Mouse (Mus musculus): ENCODE results near the gene Cab39. TPM values are rescaled to one million over a fixed set of nuclear protein-coding genes. Genes with fewer than 3 reads are reported as not detected.

The Cab39 gene
- polyA plus RNA-seq, 1 experiment from 2014 or later = 25.4 TPM

DNA sequence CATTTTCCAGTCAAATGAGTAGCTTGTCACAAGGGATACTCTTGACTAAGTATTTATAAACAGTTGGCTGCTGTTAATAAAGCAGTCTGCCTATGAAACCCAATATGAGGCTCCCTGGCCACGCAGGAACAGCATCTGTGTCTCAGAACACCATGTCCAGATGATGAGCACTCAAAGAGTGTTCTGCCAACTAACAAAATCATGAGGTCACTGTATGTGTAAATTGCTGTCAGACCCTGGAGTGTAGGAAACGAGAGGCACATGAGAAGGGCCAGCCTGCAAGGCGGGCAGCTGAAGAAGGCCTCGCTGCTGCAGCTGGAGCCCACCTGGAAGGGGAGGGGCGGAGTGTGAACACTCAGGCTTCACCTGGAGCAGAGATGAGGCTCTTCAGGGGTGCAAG lies 33.9 kb downstream of the Cab39 start:
- H3K4me1 ChIP-seq (ENCODE audit: control insufficient read depth, insufficient read depth, low read length) = no peaks in the 10 kb centered on the region

DNA sequence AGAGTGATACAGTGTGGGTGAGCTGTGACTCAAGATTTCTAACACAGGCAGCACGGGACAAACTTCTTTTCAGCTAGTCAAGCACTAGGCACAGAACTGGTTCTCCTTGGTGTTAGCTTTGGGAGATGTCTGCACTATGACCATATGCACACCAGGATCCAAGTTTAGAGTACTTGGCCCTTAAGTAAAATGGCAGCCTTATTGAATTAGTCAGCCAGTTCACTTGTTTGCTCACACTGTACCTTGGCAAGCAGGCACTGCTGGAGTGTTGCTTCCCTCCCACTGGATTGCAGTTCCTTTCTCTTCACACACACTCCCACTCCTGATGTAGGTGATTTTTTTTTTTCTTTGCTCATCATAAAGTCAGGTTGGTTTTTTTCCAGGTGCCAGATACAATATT lies 35.8 kb downstream of the Cab39 start:
- no peaks in the 10 kb centered on the region for H3K27me3 ChIP-seq (ENCODE audit: control insufficient read depth, insufficient read depth, low read length)
- H3K9me3 ChIP-seq (replicated peaks; ENCODE audit: control insufficient read depth, low read length) = no peaks in the 10 kb centered on the region
- H3K9ac ChIP-seq (ENCODE audit: low read length) = no peak overlapping the region
- no peak overlapping the region for H3K27ac ChIP-seq (ENCODE audit: low read length)
- no peak overlapping the region for H3K4me2 ChIP-seq (ENCODE audit: low read depth, low read length)
- 95% methylated on average over 1 of the region's 1 CpGs for WGBS
- no peaks in the 10 kb centered on the region for H3K4me1 ChIP-seq (ENCODE audit: control insufficient read depth, insufficient read depth, low read length)
- H3K4me3 ChIP-seq (replicated peaks; ENCODE audit: low read length) = no peak overlapping the region
- no peaks in the 10 kb centered on the region for H3K36me3 ChIP-seq (ENCODE audit: control insufficient read depth, insufficient read depth, low read length)
- ATAC-seq (ENCODE audit: insufficient read depth, low FRiP score) = no peak

More for the DNA sequence above, 33.9 kb downstream of the Cab39 start:
- no peak overlapping the region for H3K4me3 ChIP-seq (replicated peaks; ENCODE audit: low read length)
- no peaks in the 10 kb centered on the region for H3K27me3 ChIP-seq (ENCODE audit: control insufficient read depth, insufficient read depth, low read length)
- no peaks in the 10 kb centered on the region for H3K9me3 ChIP-seq (replicated peaks; ENCODE audit: control insufficient read depth, low read length)
- no peak overlapping the region for H3K4me2 ChIP-seq (ENCODE audit: low read depth, low read length)
- no peak overlapping the region for H3K9ac ChIP-seq (ENCODE audit: low read length)
- 64% methylated on average over 5 of the region's 5 CpGs for WGBS
- peak; percentile 37; the same call in 1 of the 2 replicates for ATAC-seq (ENCODE audit: insufficient read depth, low FRiP score)
- no peaks in the 10 kb centered on the region; the same call in 1 of the 2 replicates for H3K36me3 ChIP-seq (ENCODE audit: control insufficient read depth, insufficient read depth, low read length)
- no peak overlapping the region for H3K27ac ChIP-seq (ENCODE audit: low read length)

DNA sequence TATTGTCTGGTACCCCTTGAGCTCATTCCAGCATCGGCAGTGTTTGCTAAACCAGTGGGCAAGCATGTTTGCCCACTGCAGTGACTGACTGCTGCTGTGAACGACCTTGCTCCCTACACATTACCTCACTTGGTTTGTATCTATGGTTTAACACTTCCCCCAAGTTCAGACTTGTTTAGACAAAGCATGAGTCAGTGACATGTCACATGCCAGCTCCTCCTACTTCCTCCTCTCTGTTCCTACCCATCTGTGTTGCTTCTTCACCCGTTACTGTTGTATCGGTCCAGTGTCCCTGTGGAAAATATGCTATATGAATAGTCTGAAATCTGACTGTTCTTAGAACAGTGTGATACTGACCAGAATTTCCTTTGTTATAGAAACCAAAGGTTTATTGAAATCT lies 44.8 kb downstream of the Cab39 start:
- H3K36me3 ChIP-seq (ENCODE audit: control insufficient read depth, insufficient read depth, low read length) = peaks cover 11% of the 10 kb centered on the region
- H3K4me3 ChIP-seq (replicated peaks; ENCODE audit: low read length) = no peak overlapping the region
- whole genome bisulfite sequencing = 26% methylated on average over 4 of the region's 4 CpGs
- no peak overlapping the region for H3K4me2 ChIP-seq (ENCODE audit: low read depth, low read length)
- H3K27me3 ChIP-seq (ENCODE audit: control insufficient read depth, insufficient read depth, low read length) = no peaks in the 10 kb centered on the region
- H3K9ac ChIP-seq (ENCODE audit: low read length) = no peak overlapping the region
- H3K27ac ChIP-seq (ENCODE audit: low read length) = peak overlapping the region; percentile 31
- no peaks in the 10 kb centered on the region for H3K9me3 ChIP-seq (replicated peaks; ENCODE audit: control insufficient read depth, low read length)
- ATAC-seq (ENCODE audit: insufficient read depth, low FRiP score) = peak; percentile 87
- H3K4me1 ChIP-seq (ENCODE audit: control insufficient read depth, insufficient read depth, low read length) = peaks cover 15% of the 10 kb centered on the region

DNA sequence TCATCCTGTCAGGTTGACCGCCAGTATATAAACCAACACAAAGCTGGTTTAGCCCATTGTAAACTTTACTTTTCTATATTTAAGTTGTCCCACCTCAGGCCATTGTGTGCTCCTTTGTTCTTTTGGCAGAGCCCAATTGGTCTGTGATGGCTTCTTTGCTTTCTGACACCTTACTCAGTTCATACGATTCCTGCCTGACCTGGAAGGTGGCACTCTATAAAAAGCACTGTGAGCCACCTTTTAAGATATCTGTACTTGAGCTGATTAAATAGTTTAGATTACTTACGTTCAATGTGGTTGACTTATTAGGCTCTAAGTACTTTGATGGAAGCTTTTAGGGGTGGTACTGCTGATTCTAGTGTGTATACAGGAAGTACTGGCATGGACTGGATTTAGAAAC lies 46.1 kb downstream of the Cab39 start:
- peaks cover 14% of the 10 kb centered on the region for H3K36me3 ChIP-seq (ENCODE audit: control insufficient read depth, insufficient read depth, low read length)
- H3K9me3 ChIP-seq (replicated peaks; ENCODE audit: control insufficient read depth, low read length) = no peaks in the 10 kb centered on the region
- H3K4me1 ChIP-seq (ENCODE audit: control insufficient read depth, insufficient read depth, low read length) = peaks cover 15% of the 10 kb centered on the region
- H3K4me3 ChIP-seq (replicated peaks; ENCODE audit: low read length) = no peak overlapping the region
- peak; percentile 39; the same call in 1 of the 2 replicates for ATAC-seq (ENCODE audit: insufficient read depth, low FRiP score)
- peak overlapping the region; percentile 40; the same call in 1 of the 2 replicates for H3K9ac ChIP-seq (ENCODE audit: low read length)
- H3K27me3 ChIP-seq (ENCODE audit: control insufficient read depth, insufficient read depth, low read length) = no peaks in the 10 kb centered on the region
- peak overlapping the region; percentile 31; the same call in 1 of the 2 replicates for H3K27ac ChIP-seq (ENCODE audit: low read length)
- 43% methylated on average over 3 of the region's 3 CpGs for WGBS
- 0 out of 2 replicates have a peak overlapping the region, but pooled peaks have one; percentile 7 for H3K4me2 ChIP-seq (ENCODE audit: low read depth, low read length)

DNA sequence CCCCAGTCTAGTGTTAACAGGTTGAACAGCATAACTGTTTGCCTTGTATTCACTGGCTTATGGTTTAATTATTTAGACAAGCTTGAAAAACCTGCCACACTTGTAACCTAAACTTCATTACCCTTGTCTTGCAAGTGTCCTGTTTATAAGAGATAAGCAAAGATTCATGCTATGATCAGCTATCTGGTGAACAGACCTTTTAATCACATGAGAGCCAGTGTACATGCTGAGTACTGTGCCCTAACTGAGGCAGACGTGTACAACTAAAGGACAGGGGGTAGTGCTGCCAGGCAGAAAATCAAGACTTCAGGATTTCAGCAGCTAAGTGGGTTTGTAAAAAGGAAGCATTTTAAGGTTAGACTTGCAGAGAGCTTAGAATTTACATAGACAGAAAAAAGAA lies 46.5 kb downstream of the Cab39 start:
- Histone ChIP-seq H3K27ac (ENCODE audit: low read length) (no peak overlapping the region), H3K4me2 (ENCODE audit: low read depth, low read length) (no peak overlapping the region), H3K4me3 (replicated peaks; ENCODE audit: low read length) (no peak overlapping the region), H3K27me3 (ENCODE audit: control insufficient read depth, insufficient read depth, low read length) (no peaks in the 10 kb centered on the region), H3K36me3 (ENCODE audit: control insufficient read depth, insufficient read depth, low read length) (peaks cover 14% of the 10 kb centered on the region), H3K4me1 (ENCODE audit: control insufficient read depth, insufficient read depth, low read length) (peaks cover 15% of the 10 kb centered on the region), H3K9ac (ENCODE audit: low read length) (no peak overlapping the region), H3K9me3 (replicated peaks; ENCODE audit: control insufficient read depth, low read length) (no peaks in the 10 kb centered on the region)
- ATAC-seq (ENCODE audit: insufficient read depth, low FRiP score) = no peak
- WGBS = 54% methylated on average over 1 of the region's 1 CpGs

DNA sequence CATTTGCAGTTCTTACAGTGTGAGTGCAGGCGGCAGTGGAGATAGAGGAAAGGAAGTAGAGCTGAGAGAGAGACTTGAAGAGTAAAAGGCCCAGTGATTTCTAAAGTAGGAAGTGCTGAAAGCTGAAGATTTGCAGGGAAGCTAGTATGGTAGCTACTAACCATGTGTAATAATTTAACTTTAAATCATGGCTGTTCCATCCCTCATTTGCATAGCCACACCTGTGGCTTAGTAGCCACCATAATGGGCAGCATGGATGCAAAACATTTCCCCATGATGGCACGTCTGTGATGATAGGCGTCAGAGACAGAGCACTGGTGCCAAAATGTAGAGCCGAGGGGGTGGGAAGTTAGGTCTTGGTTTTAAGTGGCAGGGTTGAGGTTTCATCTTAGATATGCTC lies 47.2 kb downstream of the Cab39 start:
- no peak for ATAC-seq (ENCODE audit: insufficient read depth, low FRiP score)
- Histone ChIP-seq H3K4me3 (replicated peaks; ENCODE audit: low read length) (no peak overlapping the region), H3K9me3 (replicated peaks; ENCODE audit: control insufficient read depth, low read length) (no peaks in the 10 kb centered on the region), H3K27me3 (ENCODE audit: control insufficient read depth, insufficient read depth, low read length) (no peaks in the 10 kb centered on the region), H3K27ac (ENCODE audit: low read length) (no peak overlapping the region), H3K9ac (ENCODE audit: low read length) (no peak overlapping the region), H3K4me1 (ENCODE audit: control insufficient read depth, insufficient read depth, low read length) (peaks cover 15% of the 10 kb centered on the region), H3K36me3 (ENCODE audit: control insufficient read depth, insufficient read depth, low read length) (peaks cover 16% of the 10 kb centered on the region), H3K4me2 (ENCODE audit: low read depth, low read length) (no peak overlapping the region)
- whole genome bisulfite sequencing = 85% methylated on average over 4 of the region's 4 CpGs

DNA sequence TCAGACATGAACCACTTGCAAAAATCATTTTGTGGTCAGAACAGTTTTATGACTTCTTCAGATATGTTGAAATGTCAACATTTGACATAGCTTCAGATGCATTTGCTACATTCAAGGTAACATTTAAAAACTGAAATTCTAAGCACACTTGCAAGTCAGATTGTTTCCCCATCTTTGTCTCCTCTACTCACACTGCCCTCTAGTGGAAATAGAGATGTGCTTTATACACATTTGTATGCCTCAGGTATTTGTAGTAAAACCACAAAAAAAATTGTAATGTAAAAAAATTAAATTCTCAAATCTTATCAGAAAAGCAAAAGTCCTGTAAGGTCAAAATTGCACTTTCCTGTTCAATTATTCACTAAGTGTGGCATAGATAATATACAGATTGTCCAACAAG lies 49.0 kb downstream of the Cab39 start:
- H3K27ac ChIP-seq (ENCODE audit: low read length) = no peak overlapping the region
- H3K36me3 ChIP-seq (ENCODE audit: control insufficient read depth, insufficient read depth, low read length) = peaks cover 12% of the 10 kb centered on the region
- no peaks in the 10 kb centered on the region for H3K27me3 ChIP-seq (ENCODE audit: control insufficient read depth, insufficient read depth, low read length)
- peaks cover 15% of the 10 kb centered on the region for H3K4me1 ChIP-seq (ENCODE audit: control insufficient read depth, insufficient read depth, low read length)
- no peak overlapping the region for H3K9ac ChIP-seq (ENCODE audit: low read length)
- H3K4me2 ChIP-seq (ENCODE audit: low read depth, low read length) = no peak overlapping the region
- H3K4me3 ChIP-seq (replicated peaks; ENCODE audit: low read length) = no peak overlapping the region
- no peaks in the 10 kb centered on the region for H3K9me3 ChIP-seq (replicated peaks; ENCODE audit: control insufficient read depth, low read length)
- ATAC-seq (ENCODE audit: insufficient read depth, low FRiP score) = no peak

DNA sequence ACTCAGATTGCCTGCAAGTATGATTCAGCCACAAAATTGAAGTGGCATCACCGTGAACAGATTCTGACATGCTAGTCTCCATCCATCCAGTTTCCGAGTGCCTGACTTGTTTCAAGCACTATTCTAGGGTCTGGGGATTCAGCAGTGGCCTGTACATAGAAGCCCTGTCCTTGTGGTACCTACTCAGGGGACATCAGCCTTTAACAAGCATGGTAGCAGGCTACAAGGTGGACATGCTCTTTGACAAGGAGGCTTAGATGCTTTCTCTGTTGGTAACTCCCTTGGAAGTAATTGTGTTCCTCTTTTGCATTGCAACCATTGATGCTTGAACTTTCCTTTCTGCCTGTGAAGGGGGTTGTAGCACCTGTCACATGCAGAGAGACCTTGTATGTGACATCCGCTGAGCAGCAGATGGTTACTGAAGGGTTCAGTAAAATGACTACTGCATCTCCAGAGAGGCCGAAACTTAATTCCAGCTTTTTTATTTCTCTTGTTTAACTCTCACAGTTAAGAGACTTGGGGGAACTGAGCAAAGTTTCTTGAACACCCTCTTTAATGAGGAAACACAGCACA lies 50.1 kb downstream of the Cab39 start:
- WGBS = 94% methylated on average over 4 of the region's 4 CpGs
- ATAC-seq (ENCODE audit: insufficient read depth, low FRiP score) = no peak
- H3K4me2 ChIP-seq (ENCODE audit: low read depth, low read length) = no peak overlapping the region
- no peaks in the 10 kb centered on the region for H3K27me3 ChIP-seq (ENCODE audit: control insufficient read depth, insufficient read depth, low read length)
- peaks cover 15% of the 10 kb centered on the region for H3K36me3 ChIP-seq (ENCODE audit: control insufficient read depth, insufficient read depth, low read length)
- H3K27ac ChIP-seq (ENCODE audit: low read length) = no peak overlapping the region
- H3K4me1 ChIP-seq (ENCODE audit: control insufficient read depth, insufficient read depth, low read length) = peaks cover 7% of the 10 kb centered on the region
- H3K4me3 ChIP-seq (replicated peaks; ENCODE audit: low read length) = no peak overlapping the region
- H3K9ac ChIP-seq (ENCODE audit: low read length) = no peak overlapping the region
- no peaks in the 10 kb centered on the region for H3K9me3 ChIP-seq (replicated peaks; ENCODE audit: control insufficient read depth, low read length)

DNA sequence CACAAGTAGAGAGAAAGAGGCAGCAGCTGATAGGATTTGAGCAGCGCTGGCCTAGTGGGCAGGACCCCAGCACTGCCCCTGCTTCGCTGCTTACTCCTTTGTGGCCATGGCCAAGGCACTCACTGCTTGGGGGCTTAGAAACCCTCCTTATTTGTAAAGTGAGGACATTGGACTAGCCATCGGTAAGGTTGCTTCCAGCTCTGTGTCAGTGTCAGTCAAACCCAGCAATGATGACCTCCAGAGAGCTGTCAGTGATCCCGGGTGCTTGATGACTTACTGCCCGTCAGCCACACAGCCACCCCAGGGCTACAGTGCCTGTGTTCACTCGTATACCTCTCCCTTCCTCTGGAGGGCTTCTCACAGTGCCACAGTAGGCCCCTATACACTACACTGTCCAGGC lies 51.7 kb downstream of the Cab39 start:
- peaks cover 23% of the 10 kb centered on the region for H3K36me3 ChIP-seq (ENCODE audit: control insufficient read depth, insufficient read depth, low read length)
- H3K27ac ChIP-seq (ENCODE audit: low read length) = no peak overlapping the region
- no peaks in the 10 kb centered on the region for H3K9me3 ChIP-seq (replicated peaks; ENCODE audit: control insufficient read depth, low read length)
- no peaks in the 10 kb centered on the region for H3K4me1 ChIP-seq (ENCODE audit: control insufficient read depth, insufficient read depth, low read length)
- no peaks in the 10 kb centered on the region for H3K27me3 ChIP-seq (ENCODE audit: control insufficient read depth, insufficient read depth, low read length)
- no peak overlapping the region for H3K9ac ChIP-seq (ENCODE audit: low read length)
- H3K4me3 ChIP-seq (replicated peaks; ENCODE audit: low read length) = no peak overlapping the region
- ATAC-seq (ENCODE audit: insufficient read depth, low FRiP score) = no peak
- 75% methylated on average over 6 of the region's 6 CpGs for WGBS
- H3K4me2 ChIP-seq (ENCODE audit: low read depth, low read length) = no peak overlapping the region
